ENCODE assay signal across 23 mouse cellular contexts in the genomic region with DNA sequence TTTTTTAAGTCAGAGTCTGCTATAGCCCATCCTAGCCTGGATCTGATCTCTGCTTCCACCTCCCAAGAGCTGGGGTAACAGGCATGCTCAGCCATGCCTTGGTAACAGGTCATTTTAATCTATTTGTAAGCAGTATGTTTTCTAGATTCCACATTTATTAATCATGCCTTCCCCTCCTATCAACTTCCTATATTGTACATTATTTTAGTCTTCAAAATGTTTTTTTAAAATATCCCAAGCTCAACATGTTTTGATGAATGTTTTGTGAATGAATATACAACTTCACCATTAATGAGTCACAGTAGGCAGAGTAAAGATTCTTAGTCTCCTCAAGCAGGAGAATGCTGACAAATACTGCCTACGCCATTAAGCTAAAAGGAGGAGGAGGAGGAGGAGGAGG. TPM values are rescaled to one million over a fixed set of nuclear protein-coding genes. Genes with fewer than 3 reads are reported as not detected.
"Had no signal": no experiment of that assay in that cellular context is flagged by ENCODE, and none has a peak within 500 bp of the region (broad histone marks: within the 10 kb centered on the region; RNA-seq: fewer than 3 reads in every experiment).

No protein-coding gene starts in this region.

- H3K4me1 ChIP-seq: stomach, embryonic 15.5 days had no signal

- H3K27ac ChIP-seq: kidney, postnatal 0 days; limb, embryonic 10.5 days; limb, embryonic 13.5 days; liver, embryonic 14.5 days; midbrain, embryonic 10.5 days; midbrain, embryonic 13.5 days; neural tube, embryonic 13.5 days; stomach, embryonic 15.5 days had no signal

- H3K4me3 ChIP-seq: limb, embryonic 10.5 days; limb, embryonic 13.5 days; megakaryocyte, embryonic 14.5 days; midbrain, embryonic 10.5 days; midbrain, embryonic 13.5 days; myocyte; neural tube, embryonic 13.5 days; stomach, embryonic 15.5 days had no signal

- DNase-seq: kidney, adult 18-20 months; kidney, postnatal 36 days; liver; liver, postnatal 0 days; lung, embryonic 14.5 days; retina, postnatal 1 day; right cerebral cortex, postnatal 25 days; spleen, adult 18-20 months; thymus, adult 2 months; thymus, postnatal 14 days; thymus, postnatal 4 days had no signal

RNA-seq across cellular contexts. Expression of a gene that starts 42.0 kb away (rescaled TPM):
- total RNA-seq: monocyte, adult 5-6 weeks; neutrophil, adult 5-6 weeks had no signal
- polyA plus RNA-seq: limb, embryonic 10.5 days; lung, embryonic 14.5 days; midbrain, embryonic 10.5 days had no signal
